Mouse (Mus musculus) limb, embryonic 13.5 days (tissue): ENCODE results near the gene Scnn1a. TPM values are rescaled to one million over a fixed set of nuclear protein-coding genes. Genes with fewer than 3 reads are reported as not detected.
A peak's percentile ranks its signal among the peaks of the same experiment; 100 is the strongest.

Experiments
- ATAC-seq: fragments of 200-750 bp; cut with Nextera tagmentation; 2 replicates; pipeline ENCODE4 v1.8.0; 2017; ENCODE audit warnings: low read depth, moderate number of reproducible peaks, moderate TSS enrichment; ENCODE audit not compliant: low FRiP score
- H3K27ac ChIP-seq: fragments of 300-500 bp; sonication (generic); 2 replicates; pipeline ENCODE4 v1.5.1; 2015; ENCODE audit warnings: inconsistent platforms, mild to moderate bottlenecking, moderate library complexity
- H3K27me3 ChIP-seq: fragments of 300-500 bp; sonication (generic); 2 replicates; pipeline ENCODE4 v1.6.1; 2015; ENCODE audit warnings: mild to moderate bottlenecking, inconsistent platforms
- H3K36me3 ChIP-seq: fragments of 300-500 bp; sonication (generic); 2 replicates; pipeline ENCODE4 v1.6.1; 2015; ENCODE audit warnings: inconsistent platforms, mild to moderate bottlenecking, moderate library complexity
- H3K4me1 ChIP-seq: fragments of 300-500 bp; sonication (generic); 2 replicates; pipeline ENCODE4 v1.6.1; 2015; ENCODE audit warnings: inconsistent platforms
- H3K4me2 ChIP-seq: fragments of 300-500 bp; sonication (generic); replicated peaks from 2 replicates; pipeline ENCODE4 v1.6.1; 2015; ENCODE audit warnings: inconsistent platforms, mild to moderate bottlenecking, moderate library complexity
- H3K4me3 ChIP-seq: fragments of 300-500 bp; sonication (generic); 2 replicates; pipeline ENCODE4 v1.5.1; 2015; ENCODE audit warnings: moderate library complexity, mild to moderate bottlenecking, inconsistent platforms
- H3K9ac ChIP-seq: fragments of 300-500 bp; sonication (generic); 2 replicates; pipeline ENCODE4 v1.6.1; 2015; ENCODE audit warnings: mild to moderate bottlenecking, inconsistent platforms
- H3K9me3 ChIP-seq: fragments of 300-500 bp; sonication (generic); 2 replicates; pipeline ENCODE4 v1.6.1; 2016; ENCODE audit warnings: inconsistent platforms
- WGBS: fragments of 180-500 bp; shearing (Covaris S2); methylation state at CpG from one replicate; pipeline ENCODE4 v1.1.7; 2015; 5-methylcytosine and 5-hydroxymethylcytosine counted together
- polyA plus RNA-seq: library from polyadenylated mRNA; unstranded; fragments of >200 nt; fragmentation: Nextera tagmentation; extraction: Ambion mirVana; gene quantifications from 2 replicates; pipeline ENCODE4 v1.2.1, GENCODE M21; 2015

The Scnn1a gene
- polyA plus RNA-seq, 1 experiment from 2014 or later = 1.1 TPM

DNA sequence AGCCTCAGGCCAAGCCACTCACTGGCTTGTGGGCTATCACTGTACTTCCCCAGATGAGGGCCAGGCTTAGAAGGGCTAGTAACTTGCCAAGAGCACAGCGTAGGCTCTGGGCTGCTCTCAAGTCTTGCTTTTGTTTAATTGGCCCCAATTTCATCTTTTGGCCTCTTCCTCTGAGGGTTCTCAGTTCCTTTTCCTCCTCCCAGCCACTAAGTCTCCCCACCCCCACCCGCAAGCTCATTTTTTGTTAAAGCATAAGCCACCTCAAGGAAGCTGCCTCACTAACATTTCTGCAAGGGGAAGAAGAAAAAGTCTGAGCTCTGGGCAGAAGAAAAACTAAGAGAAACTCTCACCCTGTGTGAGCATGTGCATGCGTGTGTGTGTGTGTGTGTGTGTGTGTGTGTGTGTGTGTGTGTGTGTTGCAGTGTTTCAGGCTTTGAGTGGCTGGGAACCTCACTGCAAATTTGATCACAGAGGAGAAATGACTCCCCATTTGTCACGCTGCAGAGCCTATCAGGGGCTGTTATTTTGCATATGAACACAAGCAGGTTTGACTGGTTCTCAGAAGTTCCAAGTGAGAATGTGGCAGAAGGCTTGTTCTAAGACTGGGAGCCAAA, 47.4 kb downstream of the Scnn1a start:
- Histone ChIP-seq H3K4me1 (peaks cover 27% of the 10 kb centered on the region), H3K36me3 (no peaks in the 10 kb centered on the region), H3K27ac (no peak overlapping the region), H3K4me2 (no peak overlapping the region), H3K27me3 (peaks cover 15% of the 10 kb centered on the region), H3K9ac (no peak overlapping the region), H3K4me3 (no peak overlapping the region), H3K9me3 (no peaks in the 10 kb centered on the region)
- no peak for ATAC-seq
- 43% methylated on average over 4 of the region's 4 CpGs for WGBS

GRCm38 (mm10) chr6:125377042-125377441, 56.6 kb downstream of the Scnn1a start:
- Histone ChIP-seq H3K4me3 (no peak overlapping the region), H3K4me2 (no peak overlapping the region), H3K9ac (no peak overlapping the region), H3K27ac (no peak overlapping the region), H3K4me1 (peaks cover 22% of the 10 kb centered on the region), H3K36me3 (no peaks in the 10 kb centered on the region), H3K27me3 (peaks cover 74% of the 10 kb centered on the region), H3K9me3 (no peaks in the 10 kb centered on the region)
- 53% methylated on average over 6 of the region's 6 CpGs for WGBS
- ATAC-seq = no peak

- no peak for ATAC-seq
- Histone ChIP-seq H3K27ac (no peak overlapping the region), H3K9ac (no peak overlapping the region), H3K9me3 (no peaks in the 10 kb centered on the region), H3K4me2 (peak overlapping the region; percentile 16; the same call in 1 of the 2 replicates), H3K4me3 (no peak overlapping the region), H3K27me3 (peaks cover 79% of the 10 kb centered on the region), H3K36me3 (no peaks in the 10 kb centered on the region), H3K4me1 (peaks cover 22% of the 10 kb centered on the region)
- 32% methylated on average over 16 of the region's 16 CpGs for whole genome bisulfite sequencing
Observed at GRCm38 (mm10) chr6:125377582-125378451, 57.4 kb downstream of the Scnn1a start.

GRCm38 (mm10) chr6:125378621-125379020, 58.2 kb downstream of the Scnn1a start:
- ATAC-seq = no peak
- Histone ChIP-seq H3K4me1 (peaks cover 22% of the 10 kb centered on the region), H3K9me3 (no peaks in the 10 kb centered on the region), H3K27me3 (peaks cover 79% of the 10 kb centered on the region), H3K9ac (no peak overlapping the region), H3K4me3 (no peak overlapping the region), H3K36me3 (no peaks in the 10 kb centered on the region), H3K27ac (no peak overlapping the region), H3K4me2 (0 out of 2 replicates have a peak overlapping the region, but pooled peaks have one; percentile 16)
- WGBS = 18% methylated on average over 6 of the region's 6 CpGs

DNA sequence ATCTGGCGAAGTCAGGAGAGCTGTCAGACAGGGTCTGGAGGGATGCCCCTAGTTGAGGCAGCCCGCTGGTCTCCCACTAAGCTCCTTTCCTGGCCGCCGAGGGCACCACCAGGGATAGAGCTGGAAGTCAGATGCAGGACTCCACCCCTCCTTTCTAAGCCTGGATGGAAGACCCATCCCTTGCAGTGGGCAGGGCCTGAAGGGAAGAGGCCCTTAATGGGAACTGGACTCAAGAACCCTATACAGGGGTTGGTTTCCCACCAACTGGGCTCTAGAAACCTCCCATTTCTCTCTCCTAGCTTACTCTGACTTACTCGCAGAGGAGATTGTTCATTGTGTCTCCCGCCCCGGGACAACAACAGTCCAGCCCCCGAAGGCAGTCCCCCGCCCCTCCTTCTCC, 59.3 kb downstream of the Scnn1a start:
- peak overlapping the region; percentile 58 for H3K9ac ChIP-seq
- WGBS = 4% methylated on average over 9 of the region's 9 CpGs

DNA sequence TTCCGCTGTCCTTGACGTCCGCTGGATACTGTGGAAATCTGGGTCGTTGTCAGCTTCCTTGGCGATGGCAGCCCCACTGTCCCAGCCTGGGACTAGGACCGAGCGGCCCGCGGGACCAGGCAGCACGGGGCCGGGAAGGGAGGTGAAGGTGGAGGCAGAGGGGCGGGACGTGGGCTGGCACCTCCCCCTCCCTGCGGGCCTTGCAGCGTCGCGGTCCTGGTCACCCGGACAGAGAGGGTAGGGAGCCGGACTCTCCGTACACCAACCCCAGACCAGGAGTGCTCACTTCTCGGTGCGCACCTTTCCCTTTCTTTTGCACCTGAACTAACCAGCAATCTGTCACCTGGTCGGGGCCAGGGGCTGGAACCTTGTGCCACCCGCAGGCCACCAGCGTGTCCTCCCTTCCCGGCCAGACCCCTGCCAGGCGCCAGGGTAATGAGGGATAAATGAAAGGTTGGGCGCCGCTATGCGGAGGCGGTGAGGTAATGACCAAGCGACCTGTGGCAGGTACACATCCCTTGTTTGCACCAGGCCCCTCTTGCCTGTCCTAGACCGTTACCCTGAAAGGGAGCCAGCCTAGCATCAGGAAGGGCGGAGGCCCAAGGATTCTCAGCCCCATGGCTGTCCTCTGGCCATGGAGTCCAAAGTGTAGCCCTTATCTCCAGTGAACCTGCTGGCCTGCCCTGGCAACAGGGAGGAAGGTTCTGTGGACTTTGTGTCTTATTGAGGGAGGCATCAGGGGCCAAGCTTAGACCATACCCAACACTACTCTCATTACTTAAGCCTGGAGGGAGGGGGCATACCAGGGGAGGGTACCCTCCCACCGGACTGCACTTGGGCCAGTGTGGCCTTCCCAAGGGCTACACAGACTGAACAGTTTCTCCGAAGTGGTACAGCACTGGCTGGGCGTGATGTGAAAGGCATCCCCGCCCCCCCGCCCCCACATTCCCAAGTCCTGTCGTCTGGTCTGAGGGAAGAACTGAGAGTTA, 60.2 kb downstream of the Scnn1a start, which contains the start of gene Plekhg6:
Gene Plekhg6 (minus strand): TSS at position 422 of the 989 bp plus-strand sequence.
- Histone ChIP-seq H3K27ac (no peak within 1 kb of the TSS), H3K4me1 (peaks cover 22% of the 10 kb centered on the region), H3K9ac (peak within 1 kb of the TSS; percentile 58), H3K9me3 (no peaks in the 10 kb centered on the region), H3K27me3 (peaks cover 75% of the 10 kb centered on the region), H3K4me2 (peak within 1 kb of the TSS; percentile 80), H3K4me3 (peak within 1 kb of the TSS; percentile 47), H3K36me3 (no peaks in the 10 kb centered on the region)
- no peak for ATAC-seq
- WGBS = 9% methylated on average over 40 of the region's 40 CpGs

More for the DNA sequence above, 59.3 kb downstream of the Scnn1a start:
- H3K27me3 ChIP-seq = peaks cover 77% of the 10 kb centered on the region
- peaks cover 22% of the 10 kb centered on the region for H3K4me1 ChIP-seq
- ATAC-seq = no peak
- H3K4me2 ChIP-seq = peak overlapping the region; percentile 80
- no peaks in the 10 kb centered on the region for H3K9me3 ChIP-seq
- H3K36me3 ChIP-seq = no peaks in the 10 kb centered on the region
- H3K27ac ChIP-seq = no peak overlapping the region
- H3K4me3 ChIP-seq = peak overlapping the region; percentile 47

- H3K4me1 ChIP-seq = peaks cover 22% of the 10 kb centered on the region
- no peak overlapping the region for H3K4me2 ChIP-seq
- no peak overlapping the region for H3K4me3 ChIP-seq
- peaks cover 67% of the 10 kb centered on the region for H3K27me3 ChIP-seq
- no peak overlapping the region for H3K9ac ChIP-seq
- H3K36me3 ChIP-seq = no peaks in the 10 kb centered on the region
- H3K9me3 ChIP-seq = no peaks in the 10 kb centered on the region
- H3K27ac ChIP-seq = no peak overlapping the region
- ATAC-seq = no peak
- 72% methylated on average over 2 of the region's 2 CpGs for WGBS
Observed at GRCm38 (mm10) chr6:125382024-125382423, 61.6 kb downstream of the Scnn1a start.

GRCm38 (mm10) chr6:125385066-125385974, 64.9 kb downstream of the Scnn1a start:
- Histone ChIP-seq H3K9me3 (peaks cover 2% of the 10 kb centered on the region; the same call in 1 of the 2 replicates), H3K4me3 (no peak overlapping the region), H3K27ac (no peak overlapping the region), H3K4me1 (peaks cover 4% of the 10 kb centered on the region), H3K9ac (no peak overlapping the region), H3K27me3 (peaks cover 34% of the 10 kb centered on the region), H3K4me2 (no peak overlapping the region), H3K36me3 (no peaks in the 10 kb centered on the region)
- ATAC-seq = no peak
- WGBS = 63% methylated on average over 11 of the region's 11 CpGs

DNA sequence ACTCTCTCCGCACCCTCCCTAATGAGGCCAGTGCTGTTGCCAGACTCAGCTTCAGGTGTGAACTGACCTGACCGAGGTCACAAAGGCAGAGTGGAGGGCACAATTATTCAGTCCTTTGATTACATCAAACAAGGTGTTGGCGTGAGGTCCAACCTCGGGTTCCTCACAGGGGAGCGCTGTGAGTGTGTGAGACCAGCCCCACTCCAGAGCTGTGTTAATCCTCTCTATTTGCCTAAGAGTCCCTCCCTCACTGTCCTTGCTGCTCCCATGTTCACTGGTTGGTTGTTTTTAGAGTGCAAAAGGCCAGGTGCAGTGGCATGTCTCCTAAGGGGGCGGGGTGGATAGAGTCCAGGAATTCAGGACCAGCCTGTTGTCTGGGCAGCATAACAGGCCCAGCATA, 65.6 kb downstream of the Scnn1a start:
- Histone ChIP-seq H3K9ac (no peak overlapping the region), H3K9me3 (peaks cover 2% of the 10 kb centered on the region; the same call in 1 of the 2 replicates), H3K27me3 (peaks cover 26% of the 10 kb centered on the region), H3K27ac (no peak overlapping the region), H3K4me1 (no peaks in the 10 kb centered on the region), H3K4me2 (no peak overlapping the region), H3K4me3 (no peak overlapping the region), H3K36me3 (no peaks in the 10 kb centered on the region)
- ATAC-seq = no peak
- WGBS = 44% methylated on average over 6 of the region's 6 CpGs

- no peak for ATAC-seq
- peaks cover 2% of the 10 kb centered on the region; the same call in 1 of the 2 replicates for H3K9me3 ChIP-seq
- no peaks in the 10 kb centered on the region for H3K27me3 ChIP-seq
- H3K4me1 ChIP-seq = no peaks in the 10 kb centered on the region
- H3K9ac ChIP-seq = no peak overlapping the region
- no peak overlapping the region for H3K4me2 ChIP-seq
- H3K27ac ChIP-seq = no peak overlapping the region
- no peak overlapping the region for H3K4me3 ChIP-seq
- WGBS = 81% methylated on average over 5 of the region's 5 CpGs
- no peaks in the 10 kb centered on the region for H3K36me3 ChIP-seq
Observed at GRCm38 (mm10) chr6:125389853-125390252, 69.4 kb downstream of the Scnn1a start.
